Mouse (Mus musculus) liver, embryonic 13.5 days (tissue): ENCODE results near the gene Trhr2. TPM values are rescaled to one million over a fixed set of nuclear protein-coding genes. Genes with fewer than 3 reads are reported as not detected.

ENCODE experiments used
- ATAC-seq: fragments of 200-750 bp; cut with Nextera tagmentation; 2 replicates; pipeline ENCODE4 v1.8.0; 2017; ENCODE audit warnings: low read depth, mild to moderate bottlenecking, moderate number of reproducible peaks, moderate library complexity
- DNase-seq: peaks from one replicate; pipeline ENCODE4 v3.0.0; 2022
- H3K27ac ChIP-seq: fragments of 300-500 bp; sonication (generic); 2 replicates; pipeline ENCODE4 v1.5.1; 2015; ENCODE audit warnings: moderate library complexity, mild to moderate bottlenecking, inconsistent platforms
- H3K27me3 ChIP-seq: fragments of 300-500 bp; sonication (generic); 2 replicates; pipeline ENCODE4 v1.6.1; 2015; ENCODE audit warnings: mild to moderate bottlenecking, inconsistent platforms
- H3K36me3 ChIP-seq: fragments of 300-500 bp; sonication (generic); 2 replicates; pipeline ENCODE4 v1.6.1; 2015; ENCODE audit warnings: mild to moderate bottlenecking, inconsistent platforms
- H3K4me1 ChIP-seq: fragments of 300-500 bp; sonication (generic); replicated peaks from 2 replicates; pipeline ENCODE4 v1.6.1; 2015; ENCODE audit warnings: inconsistent platforms
- H3K4me2 ChIP-seq: fragments of 300-500 bp; sonication (generic); 2 replicates; pipeline ENCODE4 v1.6.1; 2015; ENCODE audit warnings: inconsistent platforms, mild to moderate bottlenecking, moderate library complexity
- H3K4me3 ChIP-seq: fragments of 300-500 bp; sonication (generic); replicated peaks from 2 replicates; pipeline ENCODE4 v1.5.1; 2015; ENCODE audit warnings: mild to moderate bottlenecking, inconsistent platforms
- H3K9ac ChIP-seq: fragments of 300-500 bp; sonication (generic); 2 replicates; pipeline ENCODE4 v1.6.1; 2015; ENCODE audit warnings: mild to moderate bottlenecking, inconsistent platforms
- H3K9me3 ChIP-seq: fragments of 300-500 bp; sonication (generic); replicated peaks from 2 replicates; pipeline ENCODE4 v1.6.1; 2016; ENCODE audit warnings: inconsistent platforms
- WGBS: fragments of 180-500 bp; shearing (Covaris S2); methylation state at CpG from one replicate; pipeline ENCODE4 v1.1.7; 2015; ENCODE audit not compliant: insufficient replicate concordance; 5-methylcytosine and 5-hydroxymethylcytosine counted together
- polyA plus RNA-seq: library from polyadenylated mRNA; unstranded; fragments of >200 nt; fragmentation: Nextera tagmentation; extraction: Ambion mirVana; gene quantifications from 2 replicates; pipeline ENCODE4 v1.2.1, GENCODE M21; 2015

Trhr2 gene
- not detected in 2 replicates for polyA plus RNA-seq

DNA sequence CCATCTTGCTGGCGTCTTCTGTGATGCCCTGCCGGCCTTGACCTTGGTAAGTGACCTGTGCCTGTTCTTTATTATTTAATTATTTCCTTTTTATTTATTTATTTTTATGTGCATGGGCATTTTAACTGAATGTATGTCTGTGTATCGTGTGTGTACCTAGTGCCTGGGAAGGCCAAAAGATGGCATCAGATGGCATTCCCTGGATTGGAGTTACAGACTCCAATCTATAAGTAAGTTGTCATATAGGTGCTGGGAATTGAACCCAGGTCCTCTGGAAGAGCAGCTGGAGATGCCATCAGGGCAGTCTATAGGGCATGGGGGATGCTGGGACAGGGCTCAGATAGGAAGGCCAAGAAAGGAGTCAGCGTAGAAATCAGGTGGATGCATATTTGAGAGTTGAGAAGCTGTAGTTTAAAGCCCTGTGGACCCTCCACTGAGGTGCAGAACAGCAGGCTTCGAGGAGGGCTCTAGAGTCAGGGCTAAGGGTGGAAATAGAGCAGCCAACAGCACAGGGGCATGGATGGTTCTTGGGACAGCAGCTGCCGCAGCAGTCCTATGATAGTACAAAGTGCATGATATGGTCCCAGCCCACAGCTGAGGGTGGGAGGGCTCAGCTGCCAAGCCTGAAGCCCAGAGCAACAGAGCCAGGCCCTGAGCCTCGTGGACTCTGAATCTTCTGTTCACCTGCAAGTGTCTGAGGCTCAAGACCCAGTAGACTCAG is at the start of gene Trhr2:
Gene Trhr2, minus strand, starts transcription at position 51 of the 721 bp plus-strand sequence.
- ATAC-seq, result no peak
- no peaks in the 10 kb centered on the region for H3K4me1 ChIP-seq
- WGBS, result 60% methylated on average over 7 of the region's 7 CpGs
- no peak within 1 kb of the TSS for H3K27ac ChIP-seq
- no peak within 1 kb of the TSS for H3K4me2 ChIP-seq
- no peak within 1 kb of the TSS for H3K4me3 ChIP-seq
- H3K27me3 ChIP-seq, result peaks cover 70% of the 10 kb centered on the region
- DNase-seq, result no peak
- H3K9me3 ChIP-seq, result no peaks in the 10 kb centered on the region
- no peak within 1 kb of the TSS for H3K9ac ChIP-seq
- no peaks in the 10 kb centered on the region for H3K36me3 ChIP-seq

DNA sequence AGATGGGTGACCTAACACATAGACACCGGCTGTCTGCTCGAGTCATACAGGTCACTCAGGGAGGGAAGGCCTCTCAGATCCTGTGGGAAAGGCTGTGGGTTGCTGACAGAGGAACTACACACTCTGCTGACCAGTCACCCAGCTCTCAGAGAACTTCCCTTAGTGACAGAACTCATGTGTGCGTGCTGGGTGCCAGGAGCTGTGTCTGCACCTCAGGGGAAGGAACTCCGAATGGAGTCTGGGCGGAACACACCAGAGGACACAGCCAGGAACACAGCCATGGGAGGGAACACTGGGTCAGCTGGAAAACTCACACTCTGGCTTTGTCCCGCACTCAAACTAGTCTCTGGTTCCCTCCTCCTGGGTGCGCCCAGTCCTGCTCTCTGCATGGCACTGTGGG is 47.1 kb upstream of the Trhr2 start:
- Histone ChIP-seq H3K27me3 (no peaks in the 10 kb centered on the region), H3K27ac (no peak overlapping the region), H3K4me2 (no peak overlapping the region), H3K4me1 (peaks cover 21% of the 10 kb centered on the region), H3K4me3 (no peak overlapping the region), H3K9ac (no peak overlapping the region), H3K9me3 (no peaks in the 10 kb centered on the region), H3K36me3 (peaks cover 100% of the 10 kb centered on the region)
- WGBS, result 85% methylated on average over 7 of the region's 7 CpGs
- DNase-seq (no peak), ATAC-seq (no peak)

DNA sequence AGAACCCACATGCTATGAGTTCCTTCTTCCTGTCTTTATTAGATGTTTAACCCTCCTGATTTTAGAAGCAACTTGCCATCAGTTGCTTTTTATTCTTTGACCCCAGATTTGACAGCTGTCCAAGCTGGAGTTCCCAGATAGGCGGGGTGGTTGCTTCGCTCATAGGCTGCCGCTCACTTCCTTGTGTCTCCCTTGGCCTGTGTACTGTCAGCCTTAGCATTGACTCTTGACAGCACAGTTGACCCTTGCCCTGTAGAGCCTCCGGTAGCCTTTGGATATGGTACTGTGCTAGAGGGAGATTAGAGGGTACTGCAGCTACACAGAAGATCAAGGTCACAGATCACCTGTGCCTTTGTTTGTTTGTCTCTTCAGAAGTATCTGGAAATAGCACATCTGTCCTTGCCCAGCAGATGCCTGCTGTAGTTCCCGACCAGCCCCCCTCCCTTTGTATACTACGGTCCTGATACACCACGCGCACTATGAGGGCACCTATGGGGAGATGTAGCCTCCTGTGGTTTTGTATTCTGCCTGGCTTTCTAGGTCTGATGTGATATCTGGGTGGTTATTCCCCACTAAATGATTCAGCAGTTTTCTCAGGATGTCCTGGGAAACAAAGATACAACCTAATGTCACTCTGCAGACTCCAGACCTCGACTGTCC is 44.7 kb upstream of the Trhr2 start:
- 29% methylated on average over 9 of the region's 9 CpGs for WGBS
- H3K4me1 ChIP-seq, result peaks cover 21% of the 10 kb centered on the region
- peaks cover 100% of the 10 kb centered on the region for H3K36me3 ChIP-seq
- ATAC-seq (peak; percentile 63), DNase-seq (no peak)
- H3K4me3 ChIP-seq, result no peak overlapping the region
- no peaks in the 10 kb centered on the region for H3K27me3 ChIP-seq
- no peak overlapping the region for H3K4me2 ChIP-seq
- peak overlapping the region; percentile 50 for H3K27ac ChIP-seq
- no peak overlapping the region for H3K9ac ChIP-seq
- H3K9me3 ChIP-seq, result no peaks in the 10 kb centered on the region

DNA sequence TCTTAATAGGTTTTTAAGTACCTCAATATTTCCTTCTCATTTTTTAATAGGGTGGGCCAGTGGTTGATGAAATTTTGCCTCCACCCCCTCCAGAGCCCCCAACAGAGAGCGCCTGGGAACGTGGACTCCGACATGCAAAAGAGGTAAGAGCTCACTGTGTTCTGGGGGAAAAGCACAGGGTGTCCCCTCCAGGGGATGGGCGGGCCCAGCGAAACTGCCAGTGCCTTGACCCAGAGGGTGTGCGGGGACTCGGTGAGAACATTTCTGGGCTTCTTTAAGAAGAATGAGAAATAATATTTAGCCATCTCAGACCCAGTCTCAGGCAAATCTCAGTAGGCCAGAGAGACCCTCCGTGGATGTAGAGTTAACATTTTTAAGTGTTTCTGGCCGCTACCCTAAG is 37.6 kb upstream of the Trhr2 start:
- ATAC-seq, result no peak
- peaks cover 92% of the 10 kb centered on the region for H3K36me3 ChIP-seq
- 89% methylated on average over 9 of the region's 9 CpGs for WGBS

DNA sequence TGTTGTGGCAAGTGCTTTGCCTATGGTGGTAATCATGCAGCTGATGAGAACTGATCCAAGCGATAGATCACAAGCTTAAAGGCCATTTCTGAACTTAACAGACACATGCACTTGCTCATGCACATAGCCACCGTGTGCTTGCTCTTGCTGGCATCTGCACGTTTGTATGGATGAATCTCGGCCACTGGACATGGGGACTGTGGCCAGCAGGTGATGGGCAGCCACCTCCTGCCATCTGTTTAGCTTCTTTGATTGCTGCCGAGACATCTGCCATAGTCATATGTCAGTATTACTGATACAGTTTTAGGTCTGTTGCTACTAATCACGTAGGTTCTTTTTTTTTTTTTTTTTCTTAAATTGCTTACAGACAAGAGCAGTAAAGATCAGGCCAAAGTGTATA is 34.7 kb upstream of the Trhr2 start:
- DNase-seq (no peak), ATAC-seq (no peak)
- Histone ChIP-seq H3K4me2 (no peak overlapping the region), H3K9me3 (no peaks in the 10 kb centered on the region), H3K9ac (no peak overlapping the region), H3K4me3 (no peak overlapping the region), H3K36me3 (peaks cover 89% of the 10 kb centered on the region), H3K27ac (no peak overlapping the region), H3K27me3 (no peaks in the 10 kb centered on the region), H3K4me1 (no peaks in the 10 kb centered on the region)
- 82% methylated on average over 6 of the region's 6 CpGs for WGBS

More for the DNA sequence above, 37.6 kb upstream of the Trhr2 start:
- Histone ChIP-seq H3K4me1 (no peaks in the 10 kb centered on the region), H3K9ac (no peak overlapping the region), H3K27me3 (no peaks in the 10 kb centered on the region), H3K4me2 (no peak overlapping the region), H3K27ac (no peak overlapping the region), H3K4me3 (no peak overlapping the region), H3K9me3 (no peaks in the 10 kb centered on the region)
- DNase-seq, result no peak

DNA sequence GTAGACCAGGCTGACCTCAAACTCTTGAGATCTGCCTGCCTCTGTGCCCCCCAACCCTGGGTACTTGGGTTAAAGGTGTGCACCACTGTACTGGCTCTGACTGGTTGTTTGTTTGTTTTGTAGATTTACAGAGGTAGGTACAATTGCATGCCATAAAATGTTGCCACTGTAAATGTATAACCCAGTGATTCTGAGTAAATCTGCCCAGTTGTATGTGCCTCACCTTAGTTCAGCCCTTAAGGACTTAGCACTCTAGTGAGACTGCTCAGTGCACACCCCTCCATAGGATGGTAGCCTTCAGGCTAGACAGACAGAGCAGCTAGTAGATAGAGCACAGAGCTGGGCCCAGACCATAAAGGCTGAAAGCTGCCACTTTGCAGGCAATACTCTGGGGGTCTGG is 33.2 kb upstream of the Trhr2 start:
- DNase-seq, result no peak

DNA sequence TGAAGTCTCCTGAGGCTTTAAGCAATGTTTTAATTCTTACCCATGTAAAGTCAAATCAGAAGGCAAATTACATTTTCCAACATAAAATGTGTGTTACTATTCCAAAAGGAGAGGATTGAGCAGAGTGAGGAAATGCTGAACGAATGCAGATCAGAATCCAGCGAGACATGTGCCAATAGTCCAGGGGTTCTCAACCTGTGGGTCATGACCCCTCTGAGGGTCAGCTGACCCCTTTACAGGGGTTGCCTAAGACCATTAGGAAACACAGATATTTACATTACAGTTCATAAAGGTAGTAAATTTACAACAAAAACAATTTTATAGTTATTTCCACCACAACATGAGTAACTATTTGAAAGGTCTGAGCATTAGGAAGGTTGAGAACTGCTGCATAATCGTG is 30.2 kb upstream of the Trhr2 start:
- Histone ChIP-seq H3K4me3 (no peak overlapping the region), H3K4me1 (no peaks in the 10 kb centered on the region), H3K36me3 (peaks cover 93% of the 10 kb centered on the region), H3K9me3 (no peaks in the 10 kb centered on the region), H3K27ac (no peak overlapping the region), H3K27me3 (no peaks in the 10 kb centered on the region), H3K4me2 (no peak overlapping the region), H3K9ac (no peak overlapping the region)
- DNase-seq (no peak), ATAC-seq (no peak)
- WGBS, result 73% methylated on average over 3 of the region's 3 CpGs

More for the DNA sequence above, 33.2 kb upstream of the Trhr2 start:
- no peak overlapping the region for H3K9ac ChIP-seq
- no peak overlapping the region for H3K4me2 ChIP-seq
- peaks cover 88% of the 10 kb centered on the region for H3K36me3 ChIP-seq
- H3K27ac ChIP-seq, result no peak overlapping the region
- H3K9me3 ChIP-seq, result no peaks in the 10 kb centered on the region
- H3K4me3 ChIP-seq, result no peak overlapping the region
- H3K4me1 ChIP-seq, result no peaks in the 10 kb centered on the region
- H3K27me3 ChIP-seq, result no peaks in the 10 kb centered on the region
- no peak for ATAC-seq

DNA sequence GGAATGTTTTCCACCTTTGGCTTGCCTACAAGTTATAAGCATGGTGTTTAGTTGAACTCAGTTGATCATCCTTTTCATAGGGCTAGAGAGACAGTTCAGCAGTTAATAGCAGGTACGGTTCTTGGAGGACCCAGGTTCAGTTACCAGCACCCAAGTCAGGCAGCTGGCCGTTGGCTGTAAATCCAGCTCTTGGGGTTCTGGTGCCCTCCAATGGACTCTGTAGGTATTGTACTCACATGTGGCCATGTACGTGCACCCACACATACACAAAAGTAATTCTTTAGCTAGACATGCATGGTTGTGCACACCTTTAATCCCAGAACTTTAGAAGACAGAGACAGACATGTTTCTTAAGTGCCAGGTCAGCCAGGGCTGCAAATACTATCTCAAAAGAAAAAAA is 28.8 kb upstream of the Trhr2 start:
- Histone ChIP-seq H3K27me3 (no peaks in the 10 kb centered on the region), H3K4me2 (no peak overlapping the region), H3K4me1 (peaks cover 9% of the 10 kb centered on the region), H3K27ac (no peak overlapping the region), H3K4me3 (no peak overlapping the region), H3K36me3 (peaks cover 97% of the 10 kb centered on the region), H3K9ac (no peak overlapping the region), H3K9me3 (no peaks in the 10 kb centered on the region)
- WGBS, result 86% methylated on average over 3 of the region's 3 CpGs
- ATAC-seq (no peak), DNase-seq (no peak)

DNA sequence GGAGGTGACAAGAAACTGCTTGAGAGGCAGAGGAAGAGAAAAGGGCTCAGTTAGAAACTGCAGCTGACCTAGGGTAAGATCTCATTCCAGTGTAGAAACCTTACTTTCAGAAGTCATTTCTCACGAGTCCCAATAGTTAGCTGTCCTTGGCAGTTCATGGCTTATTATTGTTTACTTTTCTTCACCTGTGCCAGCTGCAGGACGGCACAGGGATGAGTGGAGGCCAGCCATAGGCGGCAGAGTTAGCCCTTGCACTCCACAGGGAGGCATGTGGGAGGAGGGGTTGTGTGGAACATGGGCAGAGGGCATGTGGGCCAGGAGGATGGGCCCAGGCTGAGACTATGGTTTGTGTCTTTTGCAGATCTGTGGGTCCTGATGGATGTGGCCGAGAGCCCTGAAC is 22.5 kb upstream of the Trhr2 start:
- 83% methylated on average over 4 of the region's 4 CpGs for WGBS
- Histone ChIP-seq H3K9ac (no peak overlapping the region), H3K36me3 (peaks cover 92% of the 10 kb centered on the region)

DNA sequence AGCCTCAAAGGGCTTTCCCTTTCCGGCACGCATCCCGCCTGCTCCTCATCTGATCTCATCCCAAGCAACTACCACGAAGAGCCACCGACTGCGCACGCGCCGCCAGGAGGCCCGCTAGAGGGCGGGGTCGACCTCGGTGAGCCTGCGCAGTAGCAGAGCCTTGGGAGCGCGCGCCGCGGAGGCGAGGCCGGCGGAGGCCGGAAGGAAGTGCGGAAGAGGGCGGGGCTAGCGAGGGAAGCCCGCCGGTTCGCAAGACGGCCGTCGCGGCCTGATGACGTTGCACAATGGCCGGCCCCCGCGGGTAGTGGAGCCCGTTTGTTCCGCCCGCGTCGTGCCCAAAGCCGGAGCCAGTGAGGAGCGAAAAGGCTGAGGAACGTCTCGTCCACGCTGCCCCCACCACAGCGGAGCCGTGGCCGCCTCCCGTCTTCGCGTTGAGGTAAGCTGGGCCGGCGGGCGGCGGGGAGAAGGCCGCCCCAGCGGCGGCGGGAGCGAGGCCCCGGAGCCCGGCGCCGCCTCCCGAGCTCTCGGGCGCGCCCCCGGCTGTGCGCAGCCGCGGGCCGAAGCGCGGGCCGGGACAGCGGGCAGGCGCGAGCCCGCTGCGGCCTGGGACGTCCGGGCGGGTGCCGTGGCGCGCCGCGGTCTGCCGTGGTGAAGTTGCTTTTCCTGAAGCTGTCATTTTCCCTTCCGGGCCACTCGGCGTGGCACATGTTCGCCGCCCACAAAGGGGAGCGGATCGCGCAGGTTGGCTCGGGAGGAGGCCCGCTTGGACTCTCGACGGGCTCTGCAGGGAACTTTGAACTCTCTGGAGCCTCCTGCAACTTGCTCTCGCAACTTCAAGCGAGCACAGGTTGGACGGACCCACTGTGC is 16.1 kb upstream of the Trhr2 start, which contains the start of gene Zc3h18:
Gene Zc3h18, plus strand, starts transcription at position 245 of the 867 bp plus-strand sequence.
- peak within 1 kb of the TSS; percentile 84 for H3K27ac ChIP-seq
- DNase-seq (peak; percentile 99), ATAC-seq (peak; percentile 94)
- H3K9ac ChIP-seq, result peak within 1 kb of the TSS; percentile 91
- no peaks in the 10 kb centered on the region for H3K9me3 ChIP-seq
- WGBS, result under 1% methylated on average over 106 of the region's 107 CpGs
- H3K4me2 ChIP-seq, result peak within 1 kb of the TSS; percentile 93
- H3K4me1 ChIP-seq, result peaks cover 58% of the 10 kb centered on the region
- peak within 1 kb of the TSS; percentile 81 for H3K4me3 ChIP-seq
- no peaks in the 10 kb centered on the region for H3K27me3 ChIP-seq
- peaks cover 35% of the 10 kb centered on the region for H3K36me3 ChIP-seq

More for the DNA sequence above, 22.5 kb upstream of the Trhr2 start:
- H3K4me1 ChIP-seq, result peaks cover 44% of the 10 kb centered on the region
- DNase-seq (no peak), ATAC-seq (no peak)
- H3K9me3 ChIP-seq, result no peaks in the 10 kb centered on the region
- no peak overlapping the region for H3K4me3 ChIP-seq
- no peak overlapping the region for H3K4me2 ChIP-seq
- H3K27ac ChIP-seq, result no peak overlapping the region
- no peaks in the 10 kb centered on the region for H3K27me3 ChIP-seq

DNA sequence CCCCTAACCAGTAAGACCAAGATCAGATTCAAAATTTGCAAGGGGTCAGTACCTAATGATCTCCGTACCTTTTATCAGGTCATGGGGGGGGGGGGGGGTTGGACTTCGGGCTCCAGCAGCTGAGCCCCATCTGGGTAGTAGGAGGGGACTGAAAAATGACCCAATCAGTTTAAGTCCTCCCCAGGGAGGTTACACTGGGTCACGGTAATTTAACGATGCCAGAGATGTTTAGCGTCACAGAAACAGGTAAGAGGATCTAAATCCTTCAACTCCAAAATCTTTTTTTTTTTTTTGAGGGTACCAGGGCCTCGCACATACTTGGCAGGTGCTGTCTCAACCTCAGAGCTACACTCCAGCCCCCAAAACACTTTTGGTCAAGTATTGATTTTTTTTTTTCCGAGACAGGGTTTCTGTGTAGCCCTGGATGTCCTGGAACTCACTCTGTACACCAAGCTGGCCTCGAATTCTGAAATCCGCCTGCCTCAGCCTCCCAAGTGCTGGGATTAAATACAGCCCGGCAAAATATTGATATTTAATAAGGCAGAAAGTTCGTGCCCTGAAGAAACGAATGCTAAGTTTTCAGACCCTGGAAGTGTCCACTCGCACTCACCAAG is 15.3 kb upstream of the Trhr2 start:
- ATAC-seq, result peak; percentile 3; the same call in 1 of the 2 replicates

More for the DNA sequence above, 15.3 kb upstream of the Trhr2 start:
- Histone ChIP-seq H3K27me3 (no peaks in the 10 kb centered on the region), H3K9ac (peak overlapping the region; percentile 72), H3K4me1 (peaks cover 54% of the 10 kb centered on the region), H3K27ac (peak overlapping the region; percentile 80), H3K9me3 (no peaks in the 10 kb centered on the region), H3K4me2 (peak overlapping the region; percentile 81), H3K4me3 (peak overlapping the region; percentile 81), H3K36me3 (peaks cover 28% of the 10 kb centered on the region)
- no peak for DNase-seq
- WGBS, result 14% methylated on average over 13 of the region's 13 CpGs
